In genomic region chr11:99965961-99966360, GRCm38 (mm10) we compare ENCODE assay signal across 28 mouse cellular contexts. TPM values are rescaled to one million over a fixed set of nuclear protein-coding genes. Genes with fewer than 3 reads are reported as not detected.
"Had no signal": no experiment of that assay in that cellular context is flagged by ENCODE, and none has a peak within 500 bp of the region (broad histone marks: within the 10 kb centered on the region; RNA-seq: fewer than 3 reads in every experiment).

No protein-coding gene starts in this region.

- DNase-seq: kidney, adult 2 months; kidney, postnatal 25 days; layer of hippocampus, adult 9-11 months; liver; lung, adult 18-20 months; lung, postnatal 10 days; lung, postnatal 4 days; retina, postnatal 1 day; right cerebral cortex, postnatal 25 days; thymus, adult 2 months; thymus, postnatal 14 days; thymus, postnatal 4 days had no signal

- H3K4me2 ChIP-seq: limb, embryonic 12.5 days; liver, embryonic 12.5 days; liver, embryonic 15.5 days; lung, embryonic 15.5 days; midbrain, embryonic 12.5 days; midbrain, embryonic 15.5 days; neural tube, embryonic 12.5 days; neural tube, embryonic 15.5 days had no signal

- H3K4me1 ChIP-seq: limb, embryonic 12.5 days; liver, embryonic 12.5 days; liver, embryonic 15.5 days; lung, embryonic 15.5 days; midbrain, embryonic 12.5 days; midbrain, embryonic 15.5 days; neural tube, embryonic 12.5 days; neural tube, embryonic 15.5 days had no signal

- H3K27ac ChIP-seq: kidney, postnatal 0 days; layer of hippocampus, adult 2 months; limb, embryonic 12.5 days; liver, embryonic 12.5 days; liver, embryonic 15.5 days; lung, embryonic 15.5 days; midbrain, embryonic 12.5 days; midbrain, embryonic 15.5 days; neural tube, embryonic 12.5 days; neural tube, embryonic 15.5 days had no signal

- H3K36me3 ChIP-seq: limb, embryonic 12.5 days; liver, embryonic 12.5 days; liver, embryonic 15.5 days; lung, embryonic 15.5 days; midbrain, embryonic 12.5 days; midbrain, embryonic 15.5 days; neural tube, embryonic 12.5 days; neural tube, embryonic 15.5 days had no signal

- H3K27me3 ChIP-seq: limb, embryonic 12.5 days; liver, embryonic 12.5 days; liver, embryonic 15.5 days; lung, embryonic 15.5 days; midbrain, embryonic 12.5 days; midbrain, embryonic 15.5 days; neural tube, embryonic 12.5 days; neural tube, embryonic 15.5 days had no signal

- ATAC-seq: intestine, postnatal 0 days; liver, embryonic 12.5 days; midbrain, embryonic 15.5 days had no signal

- H3K4me3 ChIP-seq: layer of hippocampus, adult 2 months; limb, embryonic 12.5 days; liver, embryonic 12.5 days; liver, embryonic 15.5 days; lung, embryonic 15.5 days; midbrain, embryonic 12.5 days; midbrain, embryonic 15.5 days; neural tube, embryonic 12.5 days; neural tube, embryonic 15.5 days had no signal

- H3K9ac ChIP-seq: limb, embryonic 12.5 days; liver, embryonic 12.5 days; liver, embryonic 15.5 days; lung, embryonic 15.5 days; midbrain, embryonic 12.5 days; midbrain, embryonic 15.5 days; neural tube, embryonic 12.5 days; neural tube, embryonic 15.5 days had no signal

- H3K9me3 ChIP-seq: limb, embryonic 12.5 days; liver, embryonic 12.5 days; liver, embryonic 15.5 days; lung, embryonic 15.5 days; midbrain, embryonic 12.5 days; midbrain, embryonic 15.5 days; neural tube, embryonic 12.5 days; neural tube, embryonic 15.5 days had no signal

RNA-seq across cellular contexts. Expression of gene Krtap29-1, which starts 12.9 kb away (rescaled TPM):
- polyA plus RNA-seq: intestine, postnatal 0 days; kidney, adult 2 months; kidney, embryonic 14.5 days; kidney, postnatal 0 days; large intestine, adult 2 months; limb, embryonic 12.5 days; liver, embryonic 12.5 days; liver, embryonic 15.5 days; lung, embryonic 15.5 days; midbrain, embryonic 12.5 days; midbrain, embryonic 15.5 days; neural tube, embryonic 12.5 days; neural tube, embryonic 15.5 days; spleen, adult 2 months; stomach, embryonic 16.5 days; testis, adult 2 months; thymus, adult 2 months had no signal

RNA-seq across cellular contexts. Expression of gene Krtap9-5, which starts 17.7 kb away (rescaled TPM):
- polyA plus RNA-seq: intestine, postnatal 0 days; kidney, adult 2 months; kidney, embryonic 14.5 days; kidney, postnatal 0 days; large intestine, adult 2 months; limb, embryonic 12.5 days; liver, embryonic 12.5 days; liver, embryonic 15.5 days; lung, embryonic 15.5 days; midbrain, embryonic 12.5 days; midbrain, embryonic 15.5 days; neural tube, embryonic 12.5 days; neural tube, embryonic 15.5 days; spleen, adult 2 months; stomach, embryonic 16.5 days; testis, adult 2 months; thymus, adult 2 months had no signal

RNA-seq across cellular contexts. Expression of gene Krtap16-1, which starts 20.4 kb away (rescaled TPM):
- polyA plus RNA-seq: intestine, postnatal 0 days; kidney, adult 2 months; kidney, embryonic 14.5 days; kidney, postnatal 0 days; large intestine, adult 2 months; limb, embryonic 12.5 days; liver, embryonic 12.5 days; liver, embryonic 15.5 days; lung, embryonic 15.5 days; midbrain, embryonic 12.5 days; midbrain, embryonic 15.5 days; neural tube, embryonic 12.5 days; spleen, adult 2 months; stomach, embryonic 16.5 days; thymus, adult 2 months had no signal

RNA-seq across cellular contexts. Expression of gene Krtap17-1, which starts 27.8 kb away (rescaled TPM):
- polyA plus RNA-seq: kidney, adult 2 months; kidney, embryonic 14.5 days; kidney, postnatal 0 days; large intestine, adult 2 months; liver, embryonic 12.5 days; liver, embryonic 15.5 days; midbrain, embryonic 12.5 days; neural tube, embryonic 12.5 days; spleen, adult 2 months; stomach, embryonic 16.5 days had no signal

RNA-seq across cellular contexts. Expression of gene Krtap31-2, which starts 29.9 kb away (rescaled TPM):
- polyA plus RNA-seq: intestine, postnatal 0 days; kidney, adult 2 months; kidney, embryonic 14.5 days; kidney, postnatal 0 days; large intestine, adult 2 months; limb, embryonic 12.5 days; liver, embryonic 12.5 days; liver, embryonic 15.5 days; lung, embryonic 15.5 days; midbrain, embryonic 12.5 days; midbrain, embryonic 15.5 days; neural tube, embryonic 12.5 days; neural tube, embryonic 15.5 days; spleen, adult 2 months; stomach, embryonic 16.5 days; testis, adult 2 months had no signal
